9 mouse cellular contexts compared by ENCODE assay signal in the genomic region with DNA sequence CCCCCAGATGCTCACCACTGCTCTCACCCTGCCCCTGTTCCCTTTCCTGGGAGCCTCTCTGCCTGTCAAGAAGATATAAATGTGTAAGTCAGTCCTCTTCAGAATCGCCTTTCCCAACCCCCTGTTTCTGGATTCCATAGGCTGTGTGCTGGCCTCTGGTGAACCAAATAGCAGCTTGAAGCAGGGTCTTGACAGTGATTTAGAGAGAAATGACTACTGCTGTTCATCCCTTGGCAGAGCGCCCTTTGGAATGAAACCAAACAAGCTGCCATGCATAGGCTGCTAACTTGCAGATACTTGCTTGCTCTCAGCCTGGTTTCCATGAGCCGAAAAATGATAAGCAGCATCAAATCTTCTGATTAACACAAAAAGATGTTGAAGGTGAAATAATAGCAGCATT.
DNase-seq lines count a peak whose midpoint lies in the region; ATAC-seq and TF ChIP-seq lines count a peak whose summit lies in the region.
"Had no signal": no experiment of that assay in that cellular context is flagged by ENCODE, and none has a peak within 500 bp of the region (broad histone marks: within the 10 kb centered on the region; RNA-seq: fewer than 3 reads in every experiment).

No protein-coding gene starts in this region.

- H3K4me3 ChIP-seq in limb, embryonic 14.5 days (replicated peaks; ENCODE audit: low read length) = no peak overlapping the region
- no peak overlapping the region for H3K4me3 ChIP-seq in limb, embryonic 10.5 days
- H3K4me3 ChIP-seq: liver, embryonic 15.5 days had no signal

- H3K9ac ChIP-seq in limb, embryonic 14.5 days (ENCODE audit: low read depth, low read length, severe bottlenecking) = no peak overlapping the region
- H3K9ac ChIP-seq: liver, embryonic 15.5 days had no signal

- peaks cover 20% of the 10 kb centered on the region for H3K4me1 ChIP-seq in limb, embryonic 14.5 days (ENCODE audit: control insufficient read depth, insufficient read depth, low read length)
- H3K4me1 ChIP-seq in limb, embryonic 10.5 days = peaks cover 7% of the 10 kb centered on the region; the same call in 1 of the 2 replicates
- H3K4me1 ChIP-seq: liver, embryonic 15.5 days had no signal

- H3K36me3 ChIP-seq in limb, embryonic 14.5 days (ENCODE audit: control insufficient read depth, insufficient read depth, low read length) = no peaks in the 10 kb centered on the region
- H3K36me3 ChIP-seq in limb, embryonic 10.5 days = no peaks in the 10 kb centered on the region
- H3K36me3 ChIP-seq: liver, embryonic 15.5 days had no signal

- no peaks in the 10 kb centered on the region for H3K9me3 ChIP-seq in limb, embryonic 14.5 days (ENCODE audit: control insufficient read depth, low read length)
- no peaks in the 10 kb centered on the region for H3K9me3 ChIP-seq in limb, embryonic 10.5 days (replicated peaks)
- H3K9me3 ChIP-seq: liver, embryonic 15.5 days had no signal

- no peak for TF ChIP-seq POLR2A in limb, embryonic 14.5 days (IDR thresholded peaks at IDR 0.05; ENCODE audit: borderline replicate concordance, extremely low read depth, insufficient read depth, insufficient read length)

- H3K27ac ChIP-seq in limb, embryonic 14.5 days (replicated peaks; ENCODE audit: low read depth, low read length) = no peak overlapping the region
- no peak overlapping the region for H3K27ac ChIP-seq in limb, embryonic 10.5 days
- H3K27ac ChIP-seq: liver, embryonic 15.5 days had no signal

- WGBS in limb, embryonic 14.5 days = 46% methylated on average over 3 of the region's 3 CpGs
- WGBS in limb, embryonic 10.5 days = 51% methylated on average over 3 of the region's 3 CpGs

- no peaks in the 10 kb centered on the region for H3K27me3 ChIP-seq in limb, embryonic 14.5 days (ENCODE audit: control insufficient read depth, insufficient read depth, low read length)
- no peaks in the 10 kb centered on the region for H3K27me3 ChIP-seq in limb, embryonic 10.5 days (ENCODE audit: low read depth, poor library complexity, severe bottlenecking)
- H3K27me3 ChIP-seq: liver, embryonic 15.5 days had no signal

- peak; percentile 70 for DNase-seq in limb, embryonic 14.5 days (ENCODE audit: low spot score)
- no peak for DNase-seq in limb, embryonic 10.5 days (ENCODE audit: low spot score)
- peak; percentile 82 for DNase-seq in adrenal gland, postnatal 25 days
- DNase-seq in embryo, embryonic 10.5 days (ENCODE audit: low spot score) = peak; percentile 21
- peak; percentile 74 for DNase-seq in layer of hippocampus, adult 9-11 months
- DNase-seq in right cerebral cortex, postnatal 10 days (ENCODE audit: low spot score in 2 of 2) = peak; percentile 71 to 80
- DNase-seq in c-Kit-positive CD71-positive TER-119-positive erythroid progenitor cells, embryonic 14.5 days (ENCODE audit: low spot score) = no peak
- no peak for DNase-seq in T-cell, adult 2 months (ENCODE audit: low spot score)

- ATAC-seq in limb, embryonic 14.5 days (ENCODE audit: low FRiP score, low read depth) = no peak

- no peak overlapping the region for H3K4me2 ChIP-seq in limb, embryonic 14.5 days (replicated peaks; ENCODE audit: low read depth, low read length, severe bottlenecking)
- H3K4me2 ChIP-seq: liver, embryonic 15.5 days had no signal

Comparison
In these comparisons a context has a peak if more than half of its experiments do, and no peak if none do; other contexts are left out.
1. DNase-seq: peak in limb, embryonic 14.5 days (single experiment), adrenal gland, postnatal 25 days (single experiment), embryo, embryonic 10.5 days (single experiment), layer of hippocampus, adult 9-11 months (single experiment) and right cerebral cortex, postnatal 10 days (2 of 2); none in limb, embryonic 10.5 days (single experiment), c-Kit-positive CD71-positive TER-119-positive erythroid progenitor cells, embryonic 14.5 days (single experiment) and T-cell, adult 2 months (single experiment).